Mouse (Mus musculus) liver, embryonic 14 days (tissue): ENCODE data around the gene Reps2. TPM values are rescaled to one million over a fixed set of nuclear protein-coding genes. Genes with fewer than 3 reads are reported as not detected.

Experiments
- polyA plus RNA-seq: library from polyadenylated mRNA; depleted of rRNA; stranded (reverse); fragments of >200 nt; gene quantifications from 2 replicates; pipeline ENCODE4 v1.2.3, GENCODE M21; 2012; rRNA removed

Gene Reps2
- 0.60 and 0.75 TPM in 2 replicates for polyA plus RNA-seq

GRCm38 (mm10) chrX:162643091-162643788 lies at the start of gene Reps2:
Gene Reps2 (minus strand): TSS chrX:162643649.

Other genes with a start within 250 kb of the Reps2 start
- gene Rbbp7, start 116.8 kb upstream of the Reps2 start, polyA plus RNA-seq: 114 and 124 TPM in 2 replicates
- gene Txlng, start 185.8 kb upstream of the Reps2 start, polyA plus RNA-seq: 5.5 and 6.7 TPM in 2 replicates
- 7.5 and 8.2 TPM in 2 replicates for gene Syap1, start 244.8 kb upstream of the Reps2 start, polyA plus RNA-seq